9 mouse cellular contexts compared by ENCODE assay signal in the genomic region with DNA sequence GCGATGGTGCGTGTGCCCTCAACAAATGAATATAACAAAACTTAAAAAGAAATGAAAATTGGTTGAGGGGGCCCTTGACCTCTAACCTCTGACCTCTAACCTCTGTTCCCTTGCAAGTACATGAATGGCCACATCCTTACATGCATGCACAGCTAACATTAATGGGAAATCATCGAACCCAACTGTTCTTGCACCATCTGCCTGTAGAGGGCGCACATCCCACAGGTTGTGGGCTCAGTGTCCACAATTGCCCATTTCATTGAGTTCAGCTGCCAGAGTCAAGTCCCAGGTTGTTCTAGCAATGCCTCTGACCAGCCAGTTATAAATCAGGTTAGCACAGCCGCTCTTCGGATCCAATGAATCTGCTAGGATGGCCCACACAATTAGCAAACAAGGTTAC. TPM values are rescaled to one million over a fixed set of nuclear protein-coding genes. Genes with fewer than 3 reads are reported as not detected.
DNase-seq lines count a peak whose midpoint lies in the region; ATAC-seq and TF ChIP-seq lines count a peak whose summit lies in the region.
"Had no signal": no experiment of that assay in that cellular context is flagged by ENCODE, and none has a peak within 500 bp of the region (broad histone marks: within the 10 kb centered on the region; RNA-seq: fewer than 3 reads in every experiment).

No protein-coding gene starts in this region.

- no peak overlapping the region for H3K4me2 ChIP-seq in midbrain, embryonic 11.5 days
- no peak overlapping the region for H3K4me2 ChIP-seq in midbrain, embryonic 15.5 days
- H3K4me2 ChIP-seq in limb, embryonic 14.5 days (replicated peaks; ENCODE audit: low read depth, low read length, severe bottlenecking), result no peak overlapping the region
- H3K4me2 ChIP-seq: heart, embryonic 13.5 days had no signal

- H3K36me3 ChIP-seq in midbrain, embryonic 11.5 days (ENCODE audit: control insufficient read depth, insufficient read depth, low read length), result no peaks in the 10 kb centered on the region
- H3K36me3 ChIP-seq in midbrain, embryonic 15.5 days (replicated peaks), result no peaks in the 10 kb centered on the region
- H3K36me3 ChIP-seq in limb, embryonic 14.5 days (ENCODE audit: control insufficient read depth, insufficient read depth, low read length), result no peaks in the 10 kb centered on the region
- H3K36me3 ChIP-seq: heart, embryonic 13.5 days had no signal

- no peak overlapping the region for H3K9ac ChIP-seq in midbrain, embryonic 11.5 days (ENCODE audit: low read length)
- H3K9ac ChIP-seq in midbrain, embryonic 15.5 days, result no peak overlapping the region
- no peak overlapping the region for H3K9ac ChIP-seq in limb, embryonic 14.5 days (ENCODE audit: low read depth, low read length, severe bottlenecking)
- H3K9ac ChIP-seq: heart, embryonic 13.5 days had no signal

- H3K27ac ChIP-seq in midbrain, embryonic 11.5 days (ENCODE audit: low read depth, low read length), result no peak overlapping the region
- no peak overlapping the region for H3K27ac ChIP-seq in midbrain, embryonic 15.5 days
- no peak overlapping the region for H3K27ac ChIP-seq in limb, embryonic 14.5 days (replicated peaks; ENCODE audit: low read depth, low read length)
- H3K27ac ChIP-seq: heart, embryonic 13.5 days had no signal

- no peak overlapping the region for H3K4me3 ChIP-seq in midbrain, embryonic 11.5 days (ENCODE audit: low read depth, low read length)
- no peak overlapping the region for H3K4me3 ChIP-seq in midbrain, embryonic 15.5 days
- no peak overlapping the region for H3K4me3 ChIP-seq in limb, embryonic 14.5 days (replicated peaks; ENCODE audit: low read length)
- H3K4me3 ChIP-seq: heart, embryonic 13.5 days had no signal

- no peak for ATAC-seq in midbrain, embryonic 11.5 days (ENCODE audit: low FRiP score)
- ATAC-seq in midbrain, embryonic 15.5 days (replicated peaks), result no peak
- ATAC-seq in limb, embryonic 14.5 days (ENCODE audit: low FRiP score, low read depth), result no peak

- peak; percentile 98 for DNase-seq in midbrain, embryonic 11.5 days (ENCODE audit: low spot score, missing footprints)
- peak; percentile 65 for DNase-seq in adrenal gland, adult 8-10 months
- DNase-seq in embryo, embryonic 11.5 days (ENCODE audit: low read depth, low spot score), result peak; percentile 76
- DNase-seq in hindlimb bud, embryonic 11.5 days (ENCODE audit: extremely low spot score, low read depth, low spot score), result peak; percentile 88
- peak; percentile 76 for DNase-seq in limb, embryonic 14.5 days (ENCODE audit: low spot score)
- DNase-seq in retina, postnatal 1 day, result peak; percentile 91
- DNase-seq in urinary bladder, postnatal 14 days (ENCODE audit: low spot score), result peak; percentile 78

- WGBS in midbrain, embryonic 11.5 days, result 41% methylated on average over 6 of the region's 6 CpGs
- WGBS in midbrain, embryonic 15.5 days, result 38% methylated on average over 6 of the region's 6 CpGs
- 37% methylated on average over 6 of the region's 6 CpGs for WGBS in limb, embryonic 14.5 days

- 0 out of 2 replicates have a peak, but pooled peaks cover 2% of the 10 kb centered on the region for H3K4me1 ChIP-seq in midbrain, embryonic 11.5 days (ENCODE audit: control insufficient read depth, insufficient read depth, low read length)
- H3K4me1 ChIP-seq in midbrain, embryonic 15.5 days, result peaks cover 5% of the 10 kb centered on the region
- H3K4me1 ChIP-seq in limb, embryonic 14.5 days (ENCODE audit: control insufficient read depth, insufficient read depth, low read length), result no peaks in the 10 kb centered on the region

- no peaks in the 10 kb centered on the region for H3K9me3 ChIP-seq in midbrain, embryonic 11.5 days (ENCODE audit: control insufficient read depth, low read length)
- H3K9me3 ChIP-seq in midbrain, embryonic 15.5 days, result no peaks in the 10 kb centered on the region
- no peaks in the 10 kb centered on the region for H3K9me3 ChIP-seq in limb, embryonic 14.5 days (ENCODE audit: control insufficient read depth, low read length)
- H3K9me3 ChIP-seq: heart, embryonic 13.5 days had no signal

- no peaks in the 10 kb centered on the region for H3K27me3 ChIP-seq in midbrain, embryonic 11.5 days (ENCODE audit: control insufficient read depth, insufficient read depth, low read length)
- H3K27me3 ChIP-seq in midbrain, embryonic 15.5 days (replicated peaks), result no peaks in the 10 kb centered on the region
- no peaks in the 10 kb centered on the region for H3K27me3 ChIP-seq in limb, embryonic 14.5 days (ENCODE audit: control insufficient read depth, insufficient read depth, low read length)
- H3K27me3 ChIP-seq: heart, embryonic 13.5 days had no signal

- TF ChIP-seq POLR2A in limb, embryonic 14.5 days (IDR thresholded peaks at IDR 0.05; ENCODE audit: borderline replicate concordance, extremely low read depth, insufficient read depth, insufficient read length), result no peak

RNA-seq across cellular contexts. Expression of a gene that starts 4.5 kb away (rescaled TPM):
- 25.6 and 29.0 TPM in 2 replicates for polyA plus RNA-seq in midbrain, embryonic 11.5 days (2014; fragmentation: Nextera tagmentation; extraction: Ambion mirVana)
- 40.6 and 47.0 TPM in 2 replicates for polyA plus RNA-seq in midbrain, embryonic 15.5 days (2015; fragmentation: Nextera tagmentation; extraction: Ambion mirVana)
- total RNA-seq in adrenal gland, adult 8-10 months (2022), result 100 to 1,000 TPM in 1 of 4 experiments, 10 to 100 TPM in 3; 75.8 to 112 (median 91.2) TPM
- polyA plus RNA-seq in limb, embryonic 14.5 days (2012; rRNA removed), result 122 and 125 TPM in 2 replicates
- 28.9 and 33.8 TPM in 2 replicates for polyA plus RNA-seq in limb, embryonic 14.5 days (2014; fragmentation: Nextera tagmentation; extraction: Ambion mirVana)

RNA-seq across cellular contexts. Expression of a gene that starts 6.5 kb away (rescaled TPM):
- 13.1 and 16.8 TPM in 2 replicates for polyA plus RNA-seq in midbrain, embryonic 11.5 days (2014; fragmentation: Nextera tagmentation; extraction: Ambion mirVana)
- 23.5 and 24.9 TPM in 2 replicates for polyA plus RNA-seq in midbrain, embryonic 15.5 days (2015; fragmentation: Nextera tagmentation; extraction: Ambion mirVana)
- total RNA-seq in adrenal gland, adult 8-10 months (2022), result 10 to 100 TPM in 2 of 4 experiments, 1 to 10 TPM in 2; 7.3 to 17.8 (median 12.8) TPM
- polyA plus RNA-seq in limb, embryonic 14.5 days (2012; rRNA removed), result 14.2 and 21.1 TPM in 2 replicates
- polyA plus RNA-seq in limb, embryonic 14.5 days (2014; fragmentation: Nextera tagmentation; extraction: Ambion mirVana), result 16.5 and 20.1 TPM in 2 replicates

RNA-seq across cellular contexts. Expression of a gene that starts 10.6 kb away (rescaled TPM):
- not detected in 2 replicates for polyA plus RNA-seq in midbrain, embryonic 11.5 days (2014; fragmentation: Nextera tagmentation; extraction: Ambion mirVana)
- polyA plus RNA-seq in midbrain, embryonic 15.5 days (2015; fragmentation: Nextera tagmentation; extraction: Ambion mirVana), result not detected in 2 replicates
- total RNA-seq in adrenal gland, adult 8-10 months (2022), result not detected
- 0.05 TPM in 1 of 2 replicates, not detected in the other for polyA plus RNA-seq in limb, embryonic 14.5 days (2012; rRNA removed)
- polyA plus RNA-seq in limb, embryonic 14.5 days (2014; fragmentation: Nextera tagmentation; extraction: Ambion mirVana), result not detected in 2 replicates

RNA-seq across cellular contexts. Expression of a gene that starts 22.5 kb away (rescaled TPM):
- polyA plus RNA-seq in midbrain, embryonic 11.5 days (2014; fragmentation: Nextera tagmentation; extraction: Ambion mirVana), result 10.4 and 12.2 TPM in 2 replicates
- polyA plus RNA-seq in midbrain, embryonic 15.5 days (2015; fragmentation: Nextera tagmentation; extraction: Ambion mirVana), result 60.0 and 60.9 TPM in 2 replicates
- 10 to 100 TPM; 22.5 to 47.8 (median 38.2) TPM for total RNA-seq in adrenal gland, adult 8-10 months (2022)
- polyA plus RNA-seq in limb, embryonic 14.5 days (2012; rRNA removed), result 17.9 and 20.6 TPM in 2 replicates
- polyA plus RNA-seq in limb, embryonic 14.5 days (2014; fragmentation: Nextera tagmentation; extraction: Ambion mirVana), result 9.1 and 10.4 TPM in 2 replicates

RNA-seq across cellular contexts. Expression of a gene that starts 26.8 kb away (rescaled TPM):
- 0.16 TPM in 1 of 2 replicates, not detected in the other for polyA plus RNA-seq in midbrain, embryonic 11.5 days (2014; fragmentation: Nextera tagmentation; extraction: Ambion mirVana)
- polyA plus RNA-seq in midbrain, embryonic 15.5 days (2015; fragmentation: Nextera tagmentation; extraction: Ambion mirVana), result 0.20 TPM in 1 of 2 replicates, not detected in the other
- not detected for total RNA-seq in adrenal gland, adult 8-10 months (2022)
- polyA plus RNA-seq in limb, embryonic 14.5 days (2012; rRNA removed), result 1.5 and 2.1 TPM in 2 replicates
- 1.0 and 3.0 TPM in 2 replicates for polyA plus RNA-seq in limb, embryonic 14.5 days (2014; fragmentation: Nextera tagmentation; extraction: Ambion mirVana)
- polyA plus RNA-seq: heart, embryonic 13.5 days had no signal
